Mouse (Mus musculus) kidney, embryonic 15.5 days (tissue): ENCODE results near the gene Cldn7. TPM values are rescaled to one million over a fixed set of nuclear protein-coding genes. Genes with fewer than 3 reads are reported as not detected.
"Not testable (repeated sequence)": the region's sequence is repeated elsewhere in the genome, so short reads cannot be mapped to it uniquely, and the experiment has no call there.

Source experiments
- ATAC-seq: fragments of 200-750 bp; cut with Nextera tagmentation; replicated peaks from 2 replicates; pipeline ENCODE4 v1.8.0; 2017; ENCODE audit warnings: moderate TSS enrichment; ENCODE audit not compliant: low FRiP score
- H3K27ac ChIP-seq: fragments of 300-500 bp; sonication (generic); 2 replicates; pipeline ENCODE4 v1.5.1; 2015; ENCODE audit warnings: mild to moderate bottlenecking, inconsistent platforms
- H3K27me3 ChIP-seq: fragments of 300-500 bp; sonication (generic); 2 replicates; pipeline ENCODE4 v1.6.1; 2015; ENCODE audit warnings: inconsistent platforms
- H3K36me3 ChIP-seq: fragments of 300-500 bp; sonication (generic); 2 replicates; pipeline ENCODE4 v1.6.1; 2015; ENCODE audit warnings: inconsistent platforms
- H3K4me1 ChIP-seq: fragments of 300-500 bp; sonication (generic); 2 replicates; pipeline ENCODE4 v1.6.1; 2015; ENCODE audit warnings: inconsistent platforms
- H3K4me2 ChIP-seq: fragments of 300-500 bp; sonication (generic); 2 replicates; pipeline ENCODE4 v1.6.1; 2015; ENCODE audit warnings: moderate library complexity, mild to moderate bottlenecking, inconsistent platforms
- H3K4me3 ChIP-seq: fragments of 300-500 bp; sonication (generic); replicated peaks from 2 replicates; pipeline ENCODE4 v1.5.1; 2015; ENCODE audit warnings: mild to moderate bottlenecking, inconsistent platforms
- H3K9ac ChIP-seq: fragments of 300-500 bp; sonication (generic); 2 replicates; pipeline ENCODE4 v1.6.1; 2015; ENCODE audit warnings: mild to moderate bottlenecking, inconsistent platforms
- H3K9me3 ChIP-seq: fragments of 300-500 bp; sonication (generic); replicated peaks from 2 replicates; pipeline ENCODE4 v1.6.1; 2016; ENCODE audit warnings: inconsistent platforms
- WGBS: fragments of 180-500 bp; shearing (Covaris S2); methylation state at CpG from one replicate; pipeline ENCODE4 v1.1.7; 2015; ENCODE audit warnings: mixed read lengths; 5-methylcytosine and 5-hydroxymethylcytosine counted together
- microRNA counts: library from miRNA; unstranded; fragments of <30 nt; microRNA quantifications from one replicate; lab custom pipeline; 2016
- microRNA-seq: library from miRNA; unstranded; fragments of <30 nt; microRNA quantifications from one replicate; pipeline ENCODE4, GENCODE M21; 2016
- polyA plus RNA-seq: library from polyadenylated mRNA; unstranded; fragments of >200 nt; fragmentation: Nextera tagmentation; extraction: Ambion mirVana; gene quantifications from 2 replicates; pipeline ENCODE4 v1.2.1, GENCODE M21; 2015

Cldn7 gene
- polyA plus RNA-seq, 1 experiment from 2014 or later: 178 TPM

DNA sequence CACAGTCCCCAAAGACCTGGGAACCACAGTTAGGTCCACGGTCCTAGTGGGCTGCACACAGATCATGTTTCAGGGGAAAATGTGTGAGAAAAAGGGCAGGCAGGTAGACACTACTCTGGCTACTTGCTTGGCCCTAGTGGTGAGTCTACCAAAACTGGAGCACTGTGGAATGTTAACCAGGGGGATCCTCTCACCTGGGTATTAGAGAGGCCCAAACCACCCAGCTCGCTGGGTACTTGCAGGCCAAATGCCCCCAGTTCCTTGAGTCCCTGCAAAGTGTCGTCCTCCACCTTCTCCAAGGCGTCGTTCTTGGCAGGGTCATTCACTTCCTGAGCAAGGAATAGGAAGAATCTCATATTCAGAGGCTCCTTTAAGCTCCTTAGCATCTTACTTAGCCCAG lies 49.5 kb downstream of the Cldn7 start:
- Histone ChIP-seq H3K4me3 (peak overlapping the region; percentile 65; the same call in 1 of the 2 replicates), H3K4me1 (peaks cover 45% of the 10 kb centered on the region), H3K9me3 (no peaks in the 10 kb centered on the region), H3K27me3 (no peaks in the 10 kb centered on the region), H3K4me2 (peak overlapping the region; percentile 91), H3K9ac (no peak overlapping the region), H3K36me3 (peaks cover 50% of the 10 kb centered on the region), H3K27ac (peak overlapping the region; percentile 82)
- 47% methylated on average over 5 of the region's 5 CpGs for WGBS
- ATAC-seq: no peak

- Histone ChIP-seq H3K9ac (peak within 1 kb of the TSS; percentile 79), H3K27ac (peak within 1 kb of the TSS; percentile 82), H3K4me1 (peaks cover 55% of the 10 kb centered on the region), H3K4me3 (peak within 1 kb of the TSS; percentile 65), H3K27me3 (no peaks in the 10 kb centered on the region), H3K36me3 (peaks cover 41% of the 10 kb centered on the region), H3K4me2 (peak within 1 kb of the TSS; percentile 91), H3K9me3 (no peaks in the 10 kb centered on the region)
- peak; percentile 85 for ATAC-seq
- WGBS: under 1% methylated on average over 35 of the region's 35 CpGs
These were observed 50.4 kb downstream of the Cldn7 start, which contains the start of gene Acadvl for GRCm38 (mm10) chr11:70014880-70015558. Acadvl (minus strand) TSS chr11:70015411.

DNA sequence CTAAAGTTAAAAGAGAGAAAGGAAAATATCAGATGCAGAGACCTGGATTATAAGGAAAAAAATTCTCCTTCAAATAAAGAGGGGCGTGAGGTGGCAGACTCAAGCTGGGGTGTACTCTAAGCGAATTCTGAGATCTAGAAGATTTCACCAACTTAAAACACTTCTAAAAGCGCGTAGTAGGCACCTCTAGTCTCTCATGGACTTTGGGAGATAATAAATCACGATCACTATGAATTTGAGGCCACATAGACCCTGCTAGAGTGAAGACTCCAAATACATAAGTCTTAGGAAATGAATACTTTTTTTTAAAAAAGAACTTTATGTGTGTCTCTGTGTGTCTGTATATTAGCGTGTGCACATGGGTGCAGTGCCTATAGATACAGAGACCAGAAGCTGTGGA lies 51.1 kb downstream of the Cldn7 start:
- Histone ChIP-seq H3K9me3 (no peaks in the 10 kb centered on the region), H3K4me2 (peak overlapping the region; percentile 91), H3K36me3 (peaks cover 34% of the 10 kb centered on the region), H3K27me3 (no peaks in the 10 kb centered on the region), H3K9ac (0 out of 2 replicates have a peak overlapping the region, but pooled peaks have one; percentile 79), H3K4me3 (peak overlapping the region; percentile 65), H3K4me1 (peaks cover 62% of the 10 kb centered on the region), H3K27ac (peak overlapping the region; percentile 82; the same call in 1 of the 2 replicates)
- no peak for ATAC-seq
- 67% methylated on average over 6 of the region's 6 CpGs for WGBS

DNA sequence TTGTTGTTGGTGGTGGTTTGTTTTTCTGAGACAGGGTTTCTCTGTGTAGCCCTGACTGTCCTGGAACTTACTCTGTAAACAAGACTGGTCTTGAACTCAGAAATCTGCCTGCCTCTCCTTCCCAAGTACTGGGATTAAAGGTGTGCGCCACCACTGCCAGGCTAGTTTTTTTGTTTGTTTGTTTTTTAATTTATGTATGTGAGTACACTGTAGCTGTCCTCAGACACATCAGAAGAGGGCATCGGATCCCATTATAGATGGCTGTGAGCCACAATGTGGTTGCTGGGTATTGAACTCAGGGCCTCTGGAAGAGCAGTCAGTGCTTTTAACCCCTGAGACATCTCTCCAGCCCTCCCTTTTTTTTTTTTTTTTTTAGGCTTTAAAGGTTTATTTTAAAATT lies 51.6 kb downstream of the Cldn7 start:
- peaks cover 29% of the 10 kb centered on the region for H3K36me3 ChIP-seq
- H3K27ac ChIP-seq, ATAC-seq, H3K27me3 ChIP-seq, H3K9me3 ChIP-seq, H3K4me2 ChIP-seq, H3K4me3 ChIP-seq, H3K9ac ChIP-seq: not testable (repeated sequence)
- 83% methylated on average over 2 of the region's 2 CpGs for WGBS
- peaks cover 65% of the 10 kb centered on the region for H3K4me1 ChIP-seq

- no peaks in the 10 kb centered on the region for H3K9me3 ChIP-seq
- peak within 1 kb of the TSS; percentile 92 for H3K27ac ChIP-seq
- peak within 1 kb of the TSS; percentile 69 for H3K4me3 ChIP-seq
- H3K36me3 ChIP-seq: peaks cover 24% of the 10 kb centered on the region
- 68% methylated on average over 3 of the region's 3 CpGs for WGBS
- ATAC-seq: no peak
- no peaks in the 10 kb centered on the region for H3K27me3 ChIP-seq
- peaks cover 70% of the 10 kb centered on the region for H3K4me1 ChIP-seq
- peak within 1 kb of the TSS; percentile 91 for H3K4me2 ChIP-seq
- H3K9ac ChIP-seq: peak within 1 kb of the TSS; percentile 24; the same call in 1 of the 2 replicates
These were observed 52.1 kb downstream of the Cldn7 start, which contains the start of gene Dlg4 for GRCm38 (mm10) chr11:70016669-70017068. Dlg4 (plus strand) TSS chr11:70016942.

DNA sequence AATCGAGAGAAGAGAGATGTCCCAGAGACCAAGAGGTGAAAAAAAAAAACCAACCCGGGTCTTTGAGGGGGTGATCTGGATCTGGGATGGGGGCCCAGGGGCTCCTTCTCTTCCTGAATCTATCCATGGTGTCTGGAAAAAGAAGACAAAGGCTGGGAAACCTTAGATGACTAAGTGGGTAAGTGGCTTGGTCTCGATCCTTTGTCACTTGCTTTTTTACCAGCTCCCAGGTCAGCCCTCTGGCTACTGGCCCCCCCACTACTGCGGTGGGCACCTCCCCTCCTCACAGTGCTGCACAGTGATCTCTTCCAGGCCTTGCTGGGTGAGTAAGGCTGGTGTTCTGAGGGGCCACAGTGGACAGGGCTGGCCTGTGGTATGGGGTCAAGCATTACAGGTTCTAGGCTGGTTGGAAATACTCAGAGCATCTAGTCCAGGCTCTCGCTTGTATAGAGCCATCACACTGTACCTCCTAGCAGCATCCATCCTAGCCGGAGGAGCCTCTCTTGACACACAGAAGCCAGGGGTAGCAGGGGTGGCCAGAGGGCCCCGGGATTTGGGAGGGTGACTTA lies 52.7 kb downstream of the Cldn7 start:
- H3K27ac ChIP-seq: peak overlapping the region; percentile 92
- H3K9ac ChIP-seq: peak overlapping the region; percentile 24; the same call in 1 of the 2 replicates
- H3K27me3 ChIP-seq: no peaks in the 10 kb centered on the region
- no peak for ATAC-seq
- H3K4me2 ChIP-seq: peak overlapping the region; percentile 91
- WGBS: 45% methylated on average over 7 of the region's 7 CpGs
- H3K4me1 ChIP-seq: peaks cover 75% of the 10 kb centered on the region
- peak overlapping the region; percentile 69 for H3K4me3 ChIP-seq
- no peaks in the 10 kb centered on the region for H3K9me3 ChIP-seq
- peaks cover 18% of the 10 kb centered on the region for H3K36me3 ChIP-seq

MicroRNAs encoded within 50 kb of the gene (microRNA counts, 519-probe panel; counts per million panel counts)
- microRNA mmu-miR-324-3p (lab: Ali Mortazavi, UCI) (31.7 counts per million), microRNA mmu-miR-324-5p (lab: Ali Mortazavi, UCI) (2,537 counts per million, percentile 46 among the panel's probes with 10 or more counts)

Small RNA genes within 50 kb of the gene (microRNA-seq; reads per million reads assigned to microRNA genes)
- gene Gm44349 (not detected), gene Mir324 (2,144 reads per million, percentile 85 among the genes with 10 or more reads in this experiment)

Other genes starting within 250 kb of the Cldn7 start
- 29.9 and 31.1 TPM in 2 replicates for gene Polr2a, start 206.1 kb upstream of the Cldn7 start, polyA plus RNA-seq
- gene Slc35g3, start 202.8 kb upstream of the Cldn7 start, polyA plus RNA-seq: 0.27 and 0.36 TPM in 2 replicates
- 1.9 and 2.8 TPM in 2 replicates for gene Zbtb4, start 198.9 kb upstream of the Cldn7 start, polyA plus RNA-seq
- 11.4 and 12.3 TPM in 2 replicates for gene Chrnb1, start 168.8 kb upstream of the Cldn7 start, polyA plus RNA-seq
- 2.0 and 2.5 TPM in 2 replicates for gene Fgf11, start 162.9 kb upstream of the Cldn7 start, polyA plus RNA-seq
- gene Tmem102, start 159.2 kb upstream of the Cldn7 start, polyA plus RNA-seq: 8.3 TPM in 2 replicates
- not detected in 2 replicates for gene Gm39566, start 149.5 kb upstream of the Cldn7 start, polyA plus RNA-seq
- gene Spem2, start 146.3 kb upstream of the Cldn7 start, polyA plus RNA-seq: not detected in 2 replicates
- gene Spem1, start 142.6 kb upstream of the Cldn7 start, polyA plus RNA-seq: 0.14 and 0.32 TPM in 2 replicates
- 5.6 and 7.6 TPM in 2 replicates for gene Nlgn2, start 127.0 kb upstream of the Cldn7 start, polyA plus RNA-seq
- 409 and 443 TPM in 2 replicates for gene Tmem256, start 126.3 kb upstream of the Cldn7 start, polyA plus RNA-seq
- 96.5 and 105 TPM in 2 replicates for gene Plscr3, start 118.4 kb upstream of the Cldn7 start, polyA plus RNA-seq
- 5.8 and 7.3 TPM in 2 replicates for gene Tnk1, start 106.0 kb upstream of the Cldn7 start, polyA plus RNA-seq
- gene Tmem95, start 86.8 kb upstream of the Cldn7 start, polyA plus RNA-seq: 0.32 TPM in 1 of 2 replicates, not detected in the other
- 9.4 and 10.1 TPM in 2 replicates for gene Kctd11, start 83.4 kb upstream of the Cldn7 start, polyA plus RNA-seq
- gene Acap1, start 69.2 kb upstream of the Cldn7 start, polyA plus RNA-seq: 0.58 and 0.62 TPM in 2 replicates
- 12.6 and 13.0 TPM in 2 replicates for gene 2810408A11Rik, start 63.8 kb upstream of the Cldn7 start, polyA plus RNA-seq
- 9.3 and 10.8 TPM in 2 replicates for gene Neurl4, start 63.7 kb upstream of the Cldn7 start, polyA plus RNA-seq
- 77.8 and 86.2 TPM in 2 replicates for gene Gps2, start 50.9 kb upstream of the Cldn7 start, polyA plus RNA-seq
- 1,729 and 1,795 TPM in 2 replicates for gene Eif5a, start 42.8 kb upstream of the Cldn7 start, polyA plus RNA-seq
- gene Ybx2, start 29.0 kb upstream of the Cldn7 start, polyA plus RNA-seq: 6.3 and 7.5 TPM in 2 replicates
- 17.3 and 22.1 TPM in 2 replicates for gene Slc2a4, start 16.6 kb upstream of the Cldn7 start, polyA plus RNA-seq
- gene Ctdnep1, start 16.4 kb downstream of the Cldn7 start, polyA plus RNA-seq: 31.0 and 31.7 TPM in 2 replicates
- 116 and 120 TPM in 2 replicates for gene Elp5, start 17.7 kb downstream of the Cldn7 start, polyA plus RNA-seq
- 447 and 450 TPM in 2 replicates for gene Gabarap, start 26.4 kb downstream of the Cldn7 start, polyA plus RNA-seq
- 75.8 and 78.8 TPM in 2 replicates for gene Phf23, start 31.0 kb downstream of the Cldn7 start, polyA plus RNA-seq
- gene Dvl2, start 35.8 kb downstream of the Cldn7 start, polyA plus RNA-seq: 38.2 and 43.2 TPM in 2 replicates
- gene Acadvl, start 50.6 kb downstream of the Cldn7 start, polyA plus RNA-seq: 78.1 and 83.0 TPM in 2 replicates
- gene Dlg4, start 52.2 kb downstream of the Cldn7 start, polyA plus RNA-seq: 12.9 and 15.2 TPM in 2 replicates
- 1.3 and 2.3 TPM in 2 replicates for gene Asgr1, start 89.3 kb downstream of the Cldn7 start, polyA plus RNA-seq
- 0.18 and 0.28 TPM in 2 replicates for gene Asgr2, start 127.9 kb downstream of the Cldn7 start, polyA plus RNA-seq
- gene Mgl2, start 165.6 kb downstream of the Cldn7 start, polyA plus RNA-seq: 0.27 and 0.31 TPM in 2 replicates
- gene Clec10a, start 191.4 kb downstream of the Cldn7 start, polyA plus RNA-seq: 1.8 TPM in 1 of 2 replicates, not detected in the other
- gene Slc16a11, start 248.0 kb downstream of the Cldn7 start, polyA plus RNA-seq: 4.3 and 5.8 TPM in 2 replicates